8 mouse cellular contexts compared by ENCODE assay signal in genomic region chr1:36939506-36940380, GRCm38 (mm10). TPM values are rescaled to one million over a fixed set of nuclear protein-coding genes. Genes with fewer than 3 reads are reported as not detected.
DNase-seq lines count a peak whose midpoint lies in the region; ATAC-seq lines count a peak whose summit lies in the region.

No protein-coding gene starts in this region.

- H3K27ac ChIP-seq in hindbrain, embryonic 16.5 days (ENCODE audit: low read depth, low read length) = peak overlapping the region; percentile 92
- H3K27ac ChIP-seq in macrophage = peak overlapping the region; percentile 91

- H3K36me3 ChIP-seq in hindbrain, embryonic 16.5 days (ENCODE audit: control insufficient read depth, insufficient read depth, low read length) = no peaks in the 10 kb centered on the region
- no peaks in the 10 kb centered on the region for H3K36me3 ChIP-seq in macrophage (ENCODE audit: inconsistent target)

- peaks cover 41% of the 10 kb centered on the region for H3K79me2 ChIP-seq in macrophage (ENCODE audit: inconsistent target)

- under 1% methylated on average over 64 of the region's 79 CpGs for WGBS in hindbrain, embryonic 16.5 days
- WGBS in macrophage (ENCODE audit: missing documents) = 2% methylated on average over 68 of the region's 79 CpGs

- peak overlapping the region; percentile 98 for H3K4me3 ChIP-seq in hindbrain, embryonic 16.5 days (ENCODE audit: low read length)
- H3K4me3 ChIP-seq in macrophage (ENCODE audit: inconsistent target) = peak overlapping the region; percentile 63

- no peaks in the 10 kb centered on the region for H3K27me3 ChIP-seq in hindbrain, embryonic 16.5 days (replicated peaks; ENCODE audit: control insufficient read depth, insufficient read depth, low read length)

- peak overlapping the region; percentile 99 for H3K9ac ChIP-seq in hindbrain, embryonic 16.5 days (ENCODE audit: low read depth, low read length)

- ATAC-seq in hindbrain, embryonic 16.5 days = peak; percentile 97

- peak overlapping the region; percentile 65 for H3K4me2 ChIP-seq in hindbrain, embryonic 16.5 days (ENCODE audit: low read length)

- peak; percentile 86 for DNase-seq in T-cell, adult 2 months (ENCODE audit: low spot score)
- peak; percentile 89 to 92 for DNase-seq in cerebellum, postnatal 36 days
- peak; percentile 92 for DNase-seq in gastrocnemius, adult 18-20 months (ENCODE audit: low spot score)
- DNase-seq in left cerebral cortex, adult 18-20 months (ENCODE audit: low spot score in 2 of 2) = peak; percentile 87 to 91
- peak; percentile 92 for DNase-seq in right cerebral cortex, adult 18-20 months
- DNase-seq in urinary bladder, postnatal 10 days (ENCODE audit: low spot score) = peak; percentile 68

- peaks cover 21% of the 10 kb centered on the region for H3K4me1 ChIP-seq in hindbrain, embryonic 16.5 days (ENCODE audit: control insufficient read depth, insufficient read depth, low read depth, low read length)

- no peaks in the 10 kb centered on the region for H3K9me3 ChIP-seq in hindbrain, embryonic 16.5 days (ENCODE audit: control insufficient read depth, low read length)

RNA-seq across cellular contexts. Expression of gene Tmem131, which starts 3.7 kb away (rescaled TPM):
- total RNA-seq in gastrocnemius, adult 18-20 months (2021) = 10 to 100 TPM; 29.1 to 32.1 TPM
- polyA plus RNA-seq in hindbrain, embryonic 16.5 days (2015; fragmentation: Nextera tagmentation; extraction: Ambion mirVana) = 10.0 and 12.9 TPM in 2 replicates
- 10 to 100 TPM; 51.7 to 55.0 TPM for total RNA-seq in left cerebral cortex, adult 18-20 months (2021)
- 100 to 1,000 TPM in 3 of 26 experiments, 10 to 100 TPM in 23; 26.1 to 135 (median 75.2) TPM for total RNA-seq in macrophage (2018; cell fraction: chromatin; rRNA removed)
- 10 to 100 TPM; 29.4 to 63.6 (median 48.7) TPM for total RNA-seq in macrophage (2018; cell fraction: cytosol; rRNA removed)
- 10 to 100 TPM; 39.9 to 94.4 (median 75.5) TPM for total RNA-seq in macrophage (2018; cell fraction: nucleus; rRNA removed)
- 39.9 to 72.3 TPM (median 44.5 TPM) in 3 replicates for polyA plus RNA-seq in macrophage (2018)

Comparison
In these comparisons a context has a peak if more than half of its experiments do, and no peak if none do; other contexts are left out.
1. Peak in every context shown above with its lines: DNase-seq, ATAC-seq, H3K4me3 ChIP-seq and H3K27ac ChIP-seq.